Mouse (Mus musculus): ENCODE results near the gene Lrriq3. TPM values are rescaled to one million over a fixed set of nuclear protein-coding genes. Genes with fewer than 3 reads are reported as not detected.

The Lrriq3 gene
- polyA plus RNA-seq, 1 experiment = not detected

DNA sequence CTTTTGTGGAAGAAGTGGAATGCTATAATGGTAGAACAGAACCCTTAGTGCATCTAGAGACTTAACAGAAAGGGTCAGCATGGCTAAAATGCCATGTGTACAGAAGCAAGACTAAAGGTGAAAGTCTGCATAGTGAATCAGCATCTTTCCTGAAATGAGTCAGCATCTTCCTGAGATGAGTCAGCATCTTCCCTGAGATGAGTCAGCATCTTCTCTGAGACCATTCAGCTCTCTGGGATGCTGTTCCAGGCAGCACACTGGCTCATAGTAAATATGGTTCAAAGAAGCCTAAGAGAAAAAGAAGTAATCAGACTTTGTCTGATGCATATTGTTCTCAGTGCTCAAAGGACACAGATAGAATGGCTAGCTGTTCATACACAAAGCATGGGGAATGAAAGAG is 142.3 kb downstream of the Lrriq3 start:
- DNase-seq (ENCODE audit: low read depth, low spot score) = no peak

Other genes starting within 250 kb of the Lrriq3 start
- gene Tnni3k, start 38.0 kb upstream of the Lrriq3 start, polyA plus RNA-seq (2012; rRNA removed) = 0.07 and 0.22 TPM in 2 replicates
- 7.9 and 11.6 TPM in 2 replicates for gene Fpgt, start within 50 bp of the Lrriq3 start, polyA plus RNA-seq (2012; rRNA removed)

All from large intestine, adult 2 months (tissue).